Mouse (Mus musculus) spleen, adult 18-20 months (tissue): ENCODE results near the gene Taar4.

Experiments used
- DNase-seq, 2 experiments: peaks; one replicate each; pipeline ENCODE4 v3.0.0; 2022; ENCODE audit warnings: mixed read lengths in 2 of 2

The Taar4 gene

DNA sequence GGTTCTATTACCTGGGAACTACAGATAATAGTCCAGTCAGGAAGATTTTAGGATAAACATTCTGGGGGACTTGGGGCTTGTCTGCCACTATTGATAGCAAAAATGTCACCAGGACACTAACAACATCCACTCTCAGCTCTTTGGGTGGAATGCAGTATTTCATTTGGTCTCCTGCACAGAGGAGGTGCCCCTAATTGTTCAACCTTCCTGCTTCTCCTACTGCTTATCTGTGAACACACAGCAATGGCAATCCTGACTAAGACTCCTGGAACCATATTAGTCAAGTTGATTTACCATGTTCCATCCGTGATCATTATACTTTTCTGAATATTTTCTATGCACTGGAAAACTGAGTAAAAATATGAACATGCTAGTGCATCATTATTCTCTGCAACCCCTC is 47.8 kb downstream of the Taar4 start:
- no peak for DNase-seq
